Mouse (Mus musculus) testis, postnatal 10 days (tissue): ENCODE measurements at regions not wholly inside any gene's neighbourhood (a gene's known extent, or its start where the extent isn't known, plus 50 kb on each side); places are given as distances from the start of the nearest gene placed in this dataset.

Experiments
- DNase-seq: peaks from one replicate; pipeline ENCODE4 v3.0.0; 2021; ENCODE audit warnings: low spot score

- no peak for DNase-seq
Measured at GRCm38 (mm10) chr17:73048164-73048563, 59.6 kb upstream of the Lclat1 start.

DNA sequence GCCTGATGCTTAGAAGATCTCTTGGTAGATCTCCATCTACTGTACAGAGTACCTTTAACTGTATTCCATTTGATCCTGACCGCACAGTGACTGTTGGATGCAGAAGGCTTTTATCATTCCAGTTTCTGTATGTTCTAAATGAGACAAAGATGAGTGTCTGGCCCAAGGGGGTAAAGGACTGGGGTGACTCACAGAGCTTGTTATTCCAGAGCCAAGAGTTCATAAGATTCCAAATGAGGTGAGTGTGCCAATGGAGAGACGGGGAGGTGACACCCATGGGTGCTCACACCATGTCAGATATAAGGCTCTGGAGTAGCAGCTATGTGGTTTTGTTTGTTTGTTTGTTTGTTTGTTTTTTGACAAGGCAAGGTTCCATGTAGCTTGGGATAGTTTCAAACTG, 54.8 kb upstream of the Lclat1 start:
- DNase-seq: no peak

DNA sequence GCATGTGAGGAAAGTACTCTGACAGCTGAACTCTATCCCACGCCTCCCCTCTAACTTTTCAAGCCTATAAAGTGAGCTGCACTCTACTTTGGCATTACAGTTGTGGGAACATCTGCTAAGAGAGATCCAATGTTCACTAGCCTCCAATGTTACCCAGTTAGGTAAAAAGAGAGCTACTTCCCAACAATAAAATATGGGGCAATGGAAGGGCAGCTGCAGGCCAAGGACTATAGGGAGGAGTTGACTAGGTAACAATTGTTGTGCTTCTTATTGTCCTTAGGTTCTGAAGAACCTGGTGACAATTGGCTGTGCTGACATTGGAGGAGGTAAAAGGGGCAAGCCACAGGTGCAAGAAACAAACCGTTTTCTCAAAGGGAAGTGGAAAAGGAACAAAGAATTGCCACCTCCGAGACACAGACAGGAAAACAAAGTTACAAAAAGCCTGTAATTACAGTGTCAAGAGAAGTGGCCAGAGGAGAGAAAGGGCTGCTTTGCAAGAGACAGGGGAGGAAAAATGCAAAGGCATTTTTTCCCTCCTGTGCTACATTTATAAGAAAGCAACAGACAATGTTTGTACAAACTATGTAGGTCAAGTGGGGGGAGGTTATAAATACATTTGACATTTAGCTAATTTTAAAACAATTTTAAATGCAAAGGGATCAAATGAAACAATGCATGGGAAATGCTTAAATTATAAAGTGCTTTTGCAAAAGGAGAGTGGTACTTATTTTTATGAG, 54.1 kb upstream of the Lclat1 start:
- no peak for DNase-seq

DNA sequence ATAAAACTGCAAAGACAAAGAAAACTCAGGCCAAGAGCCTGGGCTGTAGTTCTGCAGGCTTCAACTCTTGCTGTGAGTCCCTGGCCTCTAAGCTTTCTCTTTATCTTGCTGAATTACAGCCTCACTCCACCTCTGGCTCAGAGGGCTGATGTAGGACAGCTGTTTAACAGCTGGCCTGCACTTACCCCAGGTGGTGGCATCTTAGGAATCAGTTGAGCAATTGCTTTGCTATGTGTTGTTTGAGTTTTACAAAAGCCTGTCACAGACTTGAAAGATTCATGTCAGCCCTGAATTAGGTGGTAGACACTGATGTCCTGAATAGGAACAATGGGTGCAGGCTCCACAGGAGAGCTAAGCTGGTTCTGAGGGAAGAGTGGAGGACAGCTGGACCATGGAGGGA, 53.6 kb upstream of the Lclat1 start:
- no peak for DNase-seq

- DNase-seq: no peak
Measured at GRCm38 (mm10) chr17:73055197-73055596, 52.6 kb upstream of the Lclat1 start.

DNA sequence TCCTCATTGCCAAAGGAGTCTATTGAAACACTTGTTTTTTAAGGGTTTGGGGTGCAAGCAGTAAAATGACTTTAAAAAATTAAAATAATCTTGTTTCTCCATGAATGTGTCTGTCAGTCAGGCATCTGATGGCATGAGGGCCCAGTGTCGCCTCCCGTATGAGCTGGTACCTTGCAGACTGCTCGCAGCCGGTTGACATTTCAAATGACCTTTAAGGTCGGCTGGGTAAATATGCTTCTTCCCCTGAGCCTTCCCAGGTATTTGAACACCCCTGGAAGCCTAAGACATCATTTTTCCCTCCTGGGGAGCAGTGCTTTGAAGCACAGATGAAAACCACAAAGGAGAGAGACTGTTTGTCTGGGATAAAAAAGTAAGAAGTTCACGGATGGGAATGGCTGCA, 52.2 kb upstream of the Lclat1 start:
- DNase-seq: no peak

DNA sequence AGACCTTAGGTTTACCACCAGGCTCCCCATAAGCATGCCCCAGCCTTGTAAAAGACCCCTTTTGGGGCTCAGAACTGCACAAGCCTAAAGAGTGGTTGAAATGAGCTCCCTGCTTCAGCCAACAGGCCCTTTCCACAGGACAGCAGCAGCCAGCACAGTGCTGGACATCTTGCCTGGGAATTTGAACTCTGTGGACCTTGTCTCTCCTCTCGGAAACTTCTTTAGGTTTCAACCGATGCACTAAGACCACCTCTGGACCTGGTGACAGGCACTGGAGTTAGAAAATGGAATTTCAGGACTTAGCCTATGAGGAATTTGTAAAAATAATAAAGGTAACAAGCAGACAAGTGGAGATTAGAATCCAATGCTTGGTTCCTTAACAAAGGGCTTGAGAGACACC, 51.2 kb upstream of the Lclat1 start:
- no peak for DNase-seq
